Mouse (Mus musculus) stomach, embryonic 14.5 days (tissue): Measurements from ENCODE around the gene Abcb9. TPM values are rescaled to one million over a fixed set of nuclear protein-coding genes. Genes with fewer than 3 reads are reported as not detected.

Experiments used
- ATAC-seq: fragments of 200-750 bp; cut with Nextera tagmentation; 2 replicates; pipeline ENCODE4 v1.8.0; 2017; ENCODE audit warnings: low read depth, moderate TSS enrichment; ENCODE audit not compliant: insufficient number of reproducible peaks, insufficient read depth, low FRiP score
- H3K27ac ChIP-seq: fragments of 300-500 bp; sonication (generic); 2 replicates; pipeline ENCODE4 v1.5.1; 2014; ENCODE audit warnings: mild to moderate bottlenecking, low read length, moderate library complexity, mixed read lengths
- H3K27me3 ChIP-seq: fragments of 300-500 bp; sonication (generic); 2 replicates; pipeline ENCODE4 v1.6.1; 2014; ENCODE audit warnings: low read length, control low read depth, mixed read lengths; ENCODE audit not compliant: control insufficient read depth, insufficient read depth
- H3K36me3 ChIP-seq: fragments of 300-500 bp; sonication (generic); 2 replicates; pipeline ENCODE4 v1.6.1; 2014; ENCODE audit warnings: mild to moderate bottlenecking, control low read depth, low read length, moderate library complexity, mixed read lengths; ENCODE audit not compliant: control insufficient read depth, insufficient read depth
- H3K4me1 ChIP-seq: fragments of 300-500 bp; sonication (generic); 2 replicates; pipeline ENCODE4 v1.6.1; 2014; ENCODE audit warnings: low read length, control low read depth, mixed read lengths; ENCODE audit not compliant: control insufficient read depth, insufficient read depth
- H3K4me2 ChIP-seq: fragments of 300-500 bp; sonication (generic); replicated peaks from 2 replicates; pipeline ENCODE4 v1.6.1; 2014; ENCODE audit warnings: low read depth, low read length, control low read depth
- H3K4me3 ChIP-seq: fragments of 300-500 bp; sonication (generic); 2 replicates; pipeline ENCODE4 v1.5.1; 2014; ENCODE audit warnings: low read depth, low read length, control low read depth
- H3K9ac ChIP-seq: fragments of 300-500 bp; sonication (generic); replicated peaks from 2 replicates; pipeline ENCODE4 v1.6.1; 2014; ENCODE audit warnings: low read depth, mild to moderate bottlenecking, control low read depth, low read length, moderate library complexity, mixed read lengths
- H3K9me3 ChIP-seq: fragments of 300-500 bp; sonication (generic); 2 replicates; pipeline ENCODE4 v1.6.1; 2016; ENCODE audit warnings: low read depth, low read length, control low read depth; ENCODE audit not compliant: control insufficient read depth
- WGBS: fragments of 180-500 bp; shearing (Covaris S2); extraction: QIAGEN DNeasy Blood & Tissue Kit; methylation state at CpG from one replicate; pipeline ENCODE4 v1.1.7; 2014; 5-methylcytosine and 5-hydroxymethylcytosine counted together
- polyA plus RNA-seq: library from polyadenylated mRNA; unstranded; fragments of >200 nt; fragmentation: Nextera tagmentation; extraction: Ambion mirVana; gene quantifications from 2 replicates; pipeline ENCODE4 v1.2.1, GENCODE M21; 2014

The Abcb9 gene
- polyA plus RNA-seq, 1 experiment from 2014 or later: 1.7 TPM

- H3K36me3 ChIP-seq: no peaks in the 10 kb centered on the region
- no peaks in the 10 kb centered on the region for H3K9me3 ChIP-seq
- H3K9ac ChIP-seq: no peak overlapping the region
- H3K27me3 ChIP-seq: no peaks in the 10 kb centered on the region
- no peak overlapping the region for H3K4me2 ChIP-seq
- H3K4me3 ChIP-seq: no peak overlapping the region
- H3K27ac ChIP-seq: no peak overlapping the region
- H3K4me1 ChIP-seq: no peaks in the 10 kb centered on the region
- WGBS: 80% methylated on average over 3 of the region's 3 CpGs
- ATAC-seq: no peak
These were observed 10.1 kb downstream of the Abcb9 start for GRCm38 (mm10) chr5:124085513-124085912.

- no peak overlapping the region for H3K4me3 ChIP-seq
- no peaks in the 10 kb centered on the region for H3K4me1 ChIP-seq
- no peak overlapping the region for H3K27ac ChIP-seq
- no peaks in the 10 kb centered on the region for H3K36me3 ChIP-seq
- 0 out of 2 replicates have a peak, but pooled peaks have one; percentile 6 for ATAC-seq
- H3K4me2 ChIP-seq: no peak overlapping the region
- H3K9me3 ChIP-seq: no peaks in the 10 kb centered on the region
- WGBS: 40% methylated on average over 11 of the region's 11 CpGs
- H3K27me3 ChIP-seq: no peaks in the 10 kb centered on the region
- no peak overlapping the region for H3K9ac ChIP-seq
These were observed 10.9 kb downstream of the Abcb9 start for GRCm38 (mm10) chr5:124084588-124085173.

GRCm38 (mm10) chr5:124083850-124084587, 11.6 kb downstream of the Abcb9 start:
- Histone ChIP-seq H3K4me3 (no peak overlapping the region), H3K36me3 (no peaks in the 10 kb centered on the region), H3K27ac (no peak overlapping the region), H3K4me1 (no peaks in the 10 kb centered on the region), H3K9me3 (no peaks in the 10 kb centered on the region), H3K4me2 (no peak overlapping the region), H3K9ac (no peak overlapping the region), H3K27me3 (no peaks in the 10 kb centered on the region)
- no peak for ATAC-seq
- 79% methylated on average over 14 of the region's 14 CpGs for WGBS

- 87% methylated on average over 17 of the region's 17 CpGs for WGBS
- Histone ChIP-seq H3K36me3 (no peaks in the 10 kb centered on the region), H3K9ac (no peak overlapping the region), H3K4me3 (no peak overlapping the region), H3K9me3 (no peaks in the 10 kb centered on the region), H3K27ac (no peak overlapping the region), H3K27me3 (no peaks in the 10 kb centered on the region), H3K4me1 (no peaks in the 10 kb centered on the region), H3K4me2 (no peak overlapping the region)
- ATAC-seq: no peak
These were observed 12.5 kb downstream of the Abcb9 start for GRCm38 (mm10) chr5:124082941-124083688.

GRCm38 (mm10) chr5:124082447-124082846, 13.2 kb downstream of the Abcb9 start:
- Histone ChIP-seq H3K27me3 (no peaks in the 10 kb centered on the region), H3K4me3 (no peak overlapping the region), H3K9ac (no peak overlapping the region), H3K4me1 (no peaks in the 10 kb centered on the region), H3K9me3 (no peaks in the 10 kb centered on the region), H3K4me2 (no peak overlapping the region), H3K36me3 (no peaks in the 10 kb centered on the region), H3K27ac (no peak overlapping the region)
- WGBS: 70% methylated on average over 10 of the region's 10 CpGs
- peak; percentile 49; the same call in 1 of the 2 replicates for ATAC-seq

GRCm38 (mm10) chr5:124079880-124080279, 15.7 kb downstream of the Abcb9 start:
- Histone ChIP-seq H3K9ac (no peak overlapping the region), H3K4me3 (no peak overlapping the region), H3K4me1 (peaks cover 3% of the 10 kb centered on the region), H3K36me3 (no peaks in the 10 kb centered on the region), H3K9me3 (no peaks in the 10 kb centered on the region), H3K27ac (no peak overlapping the region), H3K4me2 (no peak overlapping the region), H3K27me3 (no peaks in the 10 kb centered on the region)
- no peak for ATAC-seq
- 91% methylated on average over 17 of the region's 17 CpGs for WGBS

- Histone ChIP-seq H3K36me3 (no peaks in the 10 kb centered on the region), H3K27ac (no peak overlapping the region), H3K4me3 (no peak overlapping the region)
These were observed 16.7 kb downstream of the Abcb9 start for GRCm38 (mm10) chr5:124078794-124079416.

GRCm38 (mm10) chr5:124077856-124078460, 17.6 kb downstream of the Abcb9 start:
- H3K27ac ChIP-seq: no peak overlapping the region
- no peaks in the 10 kb centered on the region for H3K36me3 ChIP-seq
- H3K4me3 ChIP-seq: no peak overlapping the region
- no peak overlapping the region for H3K4me2 ChIP-seq
- no peaks in the 10 kb centered on the region for H3K9me3 ChIP-seq
- peaks cover 4% of the 10 kb centered on the region for H3K4me1 ChIP-seq
- no peak for ATAC-seq
- no peak overlapping the region for H3K9ac ChIP-seq
- H3K27me3 ChIP-seq: no peaks in the 10 kb centered on the region
- WGBS: 52% methylated on average over 6 of the region's 6 CpGs

More at GRCm38 (mm10) chr5:124078794-124079416, 16.7 kb downstream of the Abcb9 start:
- WGBS: 63% methylated on average over 9 of the region's 9 CpGs
- H3K4me2 ChIP-seq: no peak overlapping the region
- peaks cover 4% of the 10 kb centered on the region for H3K4me1 ChIP-seq
- H3K9me3 ChIP-seq: no peaks in the 10 kb centered on the region
- no peak for ATAC-seq
- no peaks in the 10 kb centered on the region for H3K27me3 ChIP-seq
- no peak overlapping the region for H3K9ac ChIP-seq
